Mouse (Mus musculus) gastrocnemius, postnatal 14 days (tissue): ENCODE data around the gene Lonrf2. TPM values are rescaled to one million over a fixed set of nuclear protein-coding genes. Genes with fewer than 3 reads are reported as not detected.
A peak's percentile ranks its signal among the peaks of the same experiment; 100 is the strongest.

Experiments used
- DNase-seq: peaks from one replicate; pipeline ENCODE4 v3.0.0; 2021; ENCODE audit warnings: mixed read lengths
- intact Hi-C: fragments of 180-260 bp; cut with DNase I; formaldehyde crosslinking; loops from one replicate; pipeline ENCODE4 v1.15.1; 2025; ENCODE audit warnings: low total_unique reads
- long read RNA-seq, 2 experiments: library from polyadenylated mRNA; stranded (forward); transcript quantifications; one replicate each; pipeline ENCODE4 v2.0.0; 2021
- total RNA-seq, 2 experiments: library from RNA; stranded (reverse); gene quantifications; 2 replicates each; pipeline ENCODE4 v1.2.3; 2021

The Lonrf2 gene
- under 1 TPM; 0.58 to 0.94 TPM for total RNA-seq
- long read RNA-seq, experiment 1, result 0 reads
- long read RNA-seq, experiment 2, result 0 reads

DNA sequence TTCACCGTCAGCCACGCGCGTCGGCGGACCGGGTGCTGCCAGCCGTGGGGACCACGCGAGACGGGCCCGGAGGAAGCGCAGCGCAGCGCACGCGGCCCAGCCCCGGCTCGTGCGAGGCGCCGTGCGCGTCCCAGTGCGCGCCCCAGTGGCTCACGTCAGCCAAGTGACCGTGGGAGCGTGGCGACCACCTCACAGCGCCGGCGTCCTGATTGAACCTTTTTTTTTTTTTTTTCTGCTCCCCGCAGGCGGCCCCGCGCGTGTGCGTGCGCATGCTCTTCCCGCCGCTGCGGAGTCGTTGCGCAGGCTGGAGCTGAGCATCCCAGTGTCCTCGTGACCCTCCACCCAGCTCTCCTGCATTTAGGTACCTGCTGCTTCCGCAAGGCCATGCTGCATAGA lies at the start of gene Lonrf2:
Gene Lonrf2, minus strand, starts transcription at position 235 of the 396 bp plus-strand sequence.
- intact Hi-C loops, result no loop called here
- no peak for DNase-seq

DNA sequence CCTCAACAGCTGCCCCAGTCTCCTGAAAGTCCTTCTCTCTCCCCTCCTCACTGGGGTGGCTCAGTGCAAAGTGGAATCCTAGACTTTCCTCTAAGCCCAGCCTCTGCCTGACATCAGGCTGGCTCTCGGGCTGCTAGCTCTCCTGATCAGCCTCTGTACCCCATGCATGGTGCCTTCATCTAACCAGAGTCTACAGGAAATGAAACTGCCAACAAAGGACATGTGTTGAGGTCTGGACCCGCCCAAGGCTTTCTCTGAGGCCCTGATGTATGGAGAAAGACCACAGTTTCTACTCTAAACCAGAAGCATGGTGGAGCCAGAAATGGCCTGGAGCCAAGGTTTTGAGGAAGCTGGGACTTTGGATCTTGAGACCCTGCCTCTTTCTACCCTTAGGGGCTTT lies 49.4 kb upstream of the Lonrf2 start:
- intact Hi-C loops, result no loop called here
- DNase-seq, result no peak

DNA sequence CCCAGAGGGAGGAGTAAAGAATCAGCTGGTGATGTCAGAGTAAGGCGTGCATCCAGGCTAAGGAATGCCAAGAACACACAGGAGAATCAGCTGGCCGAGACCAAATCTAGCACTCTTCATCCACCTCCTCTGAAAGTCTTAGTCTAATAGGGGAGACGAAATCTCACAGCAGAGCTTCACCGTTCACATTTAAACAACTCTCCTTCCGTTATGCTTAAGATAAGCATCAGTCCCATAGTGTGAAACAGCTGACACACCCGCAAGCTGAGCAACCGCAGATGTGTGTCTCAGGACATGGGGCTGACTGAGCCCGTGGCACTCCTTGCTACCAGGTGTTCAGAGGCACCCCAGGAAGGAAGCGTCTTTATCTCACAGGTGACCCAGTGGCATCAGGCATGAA lies 47.3 kb upstream of the Lonrf2 start:
- no peak for DNase-seq
- intact Hi-C loops, result no loop called here

DNA sequence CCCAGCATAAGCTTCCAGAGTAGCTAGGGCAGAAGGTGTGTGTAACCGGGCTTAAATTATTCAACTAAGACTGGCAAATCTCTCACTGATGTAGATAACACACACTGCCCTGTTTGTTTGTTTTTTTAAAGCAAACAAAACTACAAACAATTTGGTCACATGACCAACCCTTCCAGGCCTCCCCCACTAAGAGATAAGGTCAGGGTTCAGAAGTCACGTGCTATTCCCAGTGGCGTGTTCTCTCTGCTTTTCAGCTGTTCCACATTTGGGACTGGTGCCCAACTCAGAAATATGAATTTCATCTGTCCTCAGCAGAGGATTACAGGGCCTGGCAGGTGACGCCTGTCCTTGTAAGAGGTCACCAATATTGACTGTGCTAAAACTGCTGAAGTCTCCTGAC lies 46.2 kb upstream of the Lonrf2 start:
- DNase-seq, result no peak
- intact Hi-C loops, result no loop called here

DNA sequence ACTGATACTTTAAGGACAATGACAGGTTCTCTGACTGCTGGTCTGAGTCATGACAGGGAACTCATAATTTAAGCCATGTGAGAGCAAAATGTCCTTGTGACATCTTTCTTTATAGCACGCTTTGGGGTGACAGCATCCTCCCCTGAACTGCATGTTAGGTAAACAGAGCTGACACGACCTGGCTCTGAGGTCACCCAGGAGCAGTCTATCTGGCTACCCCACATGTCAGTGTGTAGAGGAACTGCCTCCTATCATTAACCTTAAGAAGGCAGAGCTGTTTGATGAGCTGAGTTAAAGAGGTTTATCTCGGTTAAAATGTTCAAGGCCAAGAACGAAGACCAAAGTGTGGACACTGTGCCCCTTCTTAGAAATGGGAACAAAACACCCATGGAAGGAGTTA lies 44.9 kb upstream of the Lonrf2 start:
- intact Hi-C loops, result no loop called here

DNA sequence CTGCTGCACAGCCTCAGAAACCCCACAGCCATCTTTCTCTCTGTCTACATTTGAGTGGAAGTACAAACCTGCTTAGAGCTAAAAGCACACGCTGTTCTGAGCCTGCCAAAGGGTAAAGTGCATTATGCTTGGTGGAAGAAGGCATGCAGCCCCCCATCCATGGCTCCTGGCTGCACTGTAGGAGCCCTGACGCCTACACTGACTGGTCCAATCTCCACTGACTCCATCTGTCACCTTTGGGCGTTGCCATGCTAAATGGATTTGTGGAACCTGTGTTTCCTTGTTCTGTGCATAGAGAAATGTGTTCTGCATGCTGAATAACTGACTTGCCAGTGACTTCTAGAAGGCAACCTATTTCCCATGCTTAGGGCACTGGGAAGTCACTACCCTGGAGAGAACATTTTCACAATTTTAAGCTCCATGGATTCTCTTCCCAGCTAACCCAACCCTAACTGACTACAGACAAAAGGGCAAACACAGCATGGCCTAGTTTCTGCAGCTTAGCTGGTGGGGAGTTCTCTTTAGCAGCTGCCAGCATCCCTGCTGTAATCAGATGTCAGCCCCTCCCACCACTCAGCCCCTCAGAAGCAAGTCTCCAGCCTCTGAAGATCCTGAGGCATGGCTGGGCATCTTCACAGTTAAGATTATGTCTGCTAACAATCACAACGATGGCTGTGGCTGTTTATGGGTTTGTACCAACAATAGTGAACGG lies 40.3 kb upstream of the Lonrf2 start:
- intact Hi-C loops, result no loop called here
- no peak for DNase-seq

More for the DNA sequence above, 44.9 kb upstream of the Lonrf2 start:
- DNase-seq, result no peak

DNA sequence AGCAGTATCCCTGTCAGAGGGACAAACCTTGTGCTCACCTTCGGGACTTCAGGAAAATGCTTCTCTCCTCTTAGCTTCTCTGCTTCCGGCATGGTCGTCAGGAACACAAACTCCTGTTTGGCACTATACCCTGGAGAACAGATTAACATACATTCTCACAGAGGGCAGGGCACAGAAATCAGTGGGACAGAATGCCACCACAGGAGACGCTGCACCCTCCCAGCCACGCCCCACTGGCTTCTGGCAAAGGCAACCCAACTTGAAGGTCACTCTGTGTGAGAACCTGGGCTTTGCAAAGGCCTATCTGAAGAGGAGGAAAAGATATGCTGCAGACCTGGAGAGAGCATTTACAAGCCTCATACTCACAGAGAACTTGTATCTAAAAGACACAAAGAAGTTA lies 37.4 kb upstream of the Lonrf2 start:
- no peak for DNase-seq
- intact Hi-C loops, result no loop called here

DNA sequence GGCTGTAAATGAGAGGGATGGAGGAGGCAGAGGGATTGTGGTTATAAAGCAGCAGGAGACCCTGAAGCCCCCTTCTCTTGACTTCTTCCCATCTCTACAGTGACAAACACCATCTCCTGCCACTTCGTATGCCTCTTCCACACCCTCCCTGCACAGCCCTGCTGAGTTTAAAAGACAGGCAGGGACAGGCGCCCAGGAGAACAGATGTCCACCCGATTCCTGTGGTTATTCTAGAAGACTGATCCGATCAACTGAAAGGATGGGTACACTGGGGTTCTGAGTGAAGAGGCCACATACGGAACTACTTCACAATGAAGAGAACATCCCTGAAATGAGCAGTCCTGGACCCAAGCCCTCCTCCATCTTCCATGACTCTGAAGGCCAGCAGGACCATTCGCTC lies 35.3 kb upstream of the Lonrf2 start:
- DNase-seq, result no peak
- intact Hi-C loops, result no loop called here

DNA sequence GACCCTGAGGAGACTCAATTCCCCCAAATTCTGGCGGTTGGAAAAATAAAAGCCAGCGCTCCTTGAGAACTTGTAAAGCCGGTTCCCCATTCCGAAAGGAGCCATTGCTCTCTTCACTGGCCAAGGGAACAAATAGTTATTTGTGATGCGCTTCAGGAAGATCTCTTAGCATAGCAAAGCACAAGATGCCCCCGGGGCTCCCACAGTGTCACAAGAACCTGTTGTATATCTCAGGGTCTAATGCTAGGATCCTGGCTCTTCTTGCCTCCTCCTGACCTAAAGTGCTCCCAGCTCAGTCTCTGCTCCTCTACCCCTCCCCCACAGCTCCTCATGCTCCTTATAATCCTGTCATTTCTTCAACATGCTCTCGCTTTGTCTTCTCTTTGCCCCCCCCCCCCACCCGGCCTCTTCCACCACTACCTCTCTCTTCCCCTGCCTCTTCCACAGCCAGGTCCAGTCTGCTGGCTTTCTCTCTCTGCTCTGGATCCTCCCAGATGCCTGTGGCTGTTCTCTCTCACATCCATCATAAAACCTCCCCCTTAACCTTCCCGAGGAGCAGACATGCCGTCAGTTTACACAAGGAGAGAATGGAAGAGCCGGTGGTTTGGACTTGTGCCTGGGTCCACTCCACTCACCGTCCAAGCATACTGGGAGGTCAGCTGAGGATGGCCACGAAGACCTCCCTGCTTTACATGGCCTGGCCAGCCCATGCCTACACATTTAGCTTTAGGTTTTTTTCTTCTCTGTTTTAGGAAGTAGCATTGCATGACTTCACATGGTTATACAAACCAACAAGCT lies 33.1 kb upstream of the Lonrf2 start:
- no peak for DNase-seq
- intact Hi-C loops, result no loop called here

DNA sequence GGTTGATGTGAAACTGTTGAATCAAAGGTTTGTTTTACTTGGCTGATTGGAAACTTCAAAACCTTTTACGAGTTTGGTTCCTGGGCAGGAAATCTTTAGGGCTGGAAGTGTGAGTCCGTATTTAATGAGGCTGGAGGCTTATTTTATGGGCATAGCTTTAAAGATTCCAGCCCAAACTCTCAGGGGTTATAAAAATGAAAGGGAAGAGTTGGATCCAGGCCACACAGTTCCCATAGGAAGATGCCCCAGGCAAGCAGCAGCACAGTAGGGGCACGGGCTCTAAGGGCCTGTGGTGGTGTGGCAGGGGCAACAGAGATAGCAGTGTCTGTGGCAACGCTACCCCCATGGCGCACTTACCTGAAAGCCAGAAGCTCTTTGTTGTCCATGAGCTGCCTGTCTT lies 29.7 kb upstream of the Lonrf2 start:
- intact Hi-C loops, result no loop called here
- no peak for DNase-seq

DNA sequence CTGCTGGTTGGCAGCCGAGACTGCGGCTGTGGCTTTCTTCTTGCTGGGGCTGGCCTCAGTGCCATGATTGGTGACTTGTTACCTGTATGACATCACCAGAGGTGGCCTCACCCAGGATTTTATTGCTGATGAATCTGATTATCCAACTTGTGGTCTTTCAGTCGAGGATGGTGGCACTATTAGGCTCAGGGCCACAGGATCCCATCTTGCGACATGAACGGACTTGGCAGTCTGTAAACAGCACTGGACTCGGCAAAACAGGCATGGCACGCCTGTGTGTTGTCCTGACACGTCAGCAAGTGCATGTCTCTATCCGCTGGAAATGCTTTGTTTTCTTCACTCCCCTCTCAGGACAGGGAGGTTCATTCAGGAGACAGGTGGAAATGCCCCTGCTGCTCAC lies 27.8 kb upstream of the Lonrf2 start:
- no peak for DNase-seq
- intact Hi-C loops, result no loop called here

DNA sequence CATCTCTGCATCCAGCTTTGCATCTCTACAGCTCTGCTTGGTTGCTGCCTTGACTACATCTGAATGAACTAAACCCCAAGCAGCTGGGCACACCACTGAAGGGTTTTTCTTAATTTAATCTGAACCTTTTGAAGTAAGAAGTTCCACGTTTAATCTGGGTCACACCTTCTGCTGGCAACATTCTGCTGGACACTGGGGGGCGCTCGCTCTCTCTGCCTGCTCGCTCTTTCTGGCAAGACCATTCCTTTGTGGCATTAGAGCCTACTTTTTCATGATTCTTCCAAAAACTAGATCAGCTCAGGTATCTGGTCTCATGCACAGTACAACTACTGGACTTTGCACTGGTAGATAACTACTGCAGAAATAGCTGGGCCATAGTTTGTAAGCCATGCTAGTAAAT lies 25.7 kb upstream of the Lonrf2 start:
- intact Hi-C loops, result no loop called here
- peak; percentile 9 for DNase-seq

DNA sequence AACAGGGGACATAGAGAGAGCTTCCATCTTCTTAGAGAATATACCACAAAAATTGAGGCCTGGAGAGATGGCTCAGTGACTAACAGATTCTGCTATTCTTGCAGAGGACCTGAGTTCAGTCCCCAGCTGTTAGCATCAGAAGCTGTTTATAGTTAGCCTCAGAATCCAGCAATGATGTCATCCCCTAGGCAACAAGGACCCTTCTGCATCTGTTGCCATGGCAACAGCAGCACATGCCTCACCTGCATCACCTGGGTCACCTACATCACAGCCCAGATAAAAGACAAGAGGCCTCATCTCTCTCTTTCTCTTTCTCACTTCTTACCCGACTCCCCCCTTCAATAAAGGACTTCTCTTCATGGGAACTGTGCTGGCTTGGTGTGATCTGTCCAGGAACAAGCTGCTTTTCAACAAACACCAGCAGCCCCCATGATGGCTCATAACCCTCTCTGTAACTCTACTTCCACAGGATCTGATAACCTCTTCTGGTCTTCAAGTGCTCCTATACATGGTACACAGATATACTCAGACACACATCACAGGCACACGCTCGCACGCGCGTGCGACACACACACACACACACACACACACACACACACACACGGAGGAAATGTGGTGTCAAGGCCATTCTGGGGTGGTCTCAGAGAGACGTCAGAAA lies 24.5 kb upstream of the Lonrf2 start:
- no peak for DNase-seq
- intact Hi-C loops, result no loop called here

DNA sequence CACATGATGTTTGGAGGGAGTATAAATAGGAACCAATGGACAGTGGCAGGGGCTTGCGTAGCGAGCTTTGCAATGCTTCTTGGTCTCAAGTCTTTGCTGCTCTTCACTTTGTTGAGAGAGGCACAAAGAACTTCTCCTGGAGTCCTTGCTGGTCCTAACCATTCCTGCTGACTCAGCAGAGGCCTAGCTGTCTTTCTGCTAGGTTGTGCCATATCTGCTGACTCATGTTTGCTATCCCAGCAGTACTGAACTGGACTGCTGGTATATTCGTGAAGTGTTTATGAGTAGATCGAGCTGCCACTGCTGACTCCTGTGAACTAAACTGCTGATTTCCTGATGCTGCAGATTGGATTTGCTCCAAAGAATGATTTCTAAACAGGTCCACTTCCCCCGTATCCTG lies 23.7 kb upstream of the Lonrf2 start:
- intact Hi-C loops, result no loop called here
- no peak for DNase-seq

DNA sequence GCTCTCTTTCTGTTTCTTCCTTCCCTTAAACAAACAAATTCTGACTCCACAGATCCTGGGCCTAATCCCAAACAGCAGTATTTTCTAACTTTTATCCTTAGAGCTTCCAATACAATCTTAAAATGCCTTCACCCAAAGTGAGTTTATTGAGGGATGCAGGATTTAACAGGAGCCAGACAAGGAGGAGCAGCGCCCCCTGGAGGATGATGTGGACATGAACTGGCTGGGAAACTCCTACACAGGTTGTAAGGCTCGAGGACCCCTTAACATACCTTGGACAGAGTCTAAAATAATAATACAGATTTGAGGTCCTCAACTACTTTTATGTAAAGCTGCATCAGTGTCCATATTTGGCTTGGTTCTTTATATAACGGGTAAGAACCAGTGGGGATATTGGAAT lies 19.7 kb upstream of the Lonrf2 start:
- peak; percentile 35 for DNase-seq
- intact Hi-C loops, result no loop called here

DNA sequence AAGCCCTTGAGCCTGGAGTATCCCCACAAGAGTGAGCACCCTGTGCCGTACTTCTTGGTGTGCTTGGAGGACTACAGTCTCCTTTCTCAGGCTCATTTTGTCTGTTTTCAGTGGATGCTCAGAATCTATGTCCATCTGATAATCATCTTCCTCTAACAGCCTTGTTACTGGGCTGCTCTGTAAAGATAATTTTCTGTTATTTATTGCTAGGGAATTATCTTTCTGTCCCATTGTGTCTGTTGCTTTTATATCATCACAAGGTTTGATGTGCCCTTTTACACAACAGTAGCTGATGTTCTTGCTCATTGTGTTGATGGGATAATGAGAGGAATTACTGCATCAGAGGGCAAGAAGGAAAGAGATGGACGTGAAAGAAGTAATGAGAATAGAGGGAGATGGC lies 15.7 kb upstream of the Lonrf2 start:
- intact Hi-C loops, result no loop called here
- DNase-seq, result no peak

DNA sequence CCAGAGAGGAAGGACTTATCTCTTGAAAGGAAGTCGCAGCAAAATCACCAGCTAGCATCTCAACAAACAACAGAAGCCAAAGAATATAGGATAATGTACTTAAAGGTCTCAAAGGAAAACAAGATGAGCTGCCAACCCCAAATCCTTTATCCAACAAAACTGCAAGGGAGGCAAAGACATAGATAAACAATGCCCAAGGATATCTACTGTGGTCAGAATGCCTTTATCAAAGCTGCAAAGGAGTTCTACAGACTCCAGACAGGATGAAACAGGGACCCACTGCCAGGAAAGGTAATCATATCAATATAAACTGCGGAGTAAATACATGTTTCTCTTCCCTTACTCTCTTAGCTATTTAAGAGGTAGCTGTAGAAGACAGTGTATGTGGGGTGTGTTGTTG lies 14.1 kb upstream of the Lonrf2 start:
- intact Hi-C loops, result no loop called here

DNA sequence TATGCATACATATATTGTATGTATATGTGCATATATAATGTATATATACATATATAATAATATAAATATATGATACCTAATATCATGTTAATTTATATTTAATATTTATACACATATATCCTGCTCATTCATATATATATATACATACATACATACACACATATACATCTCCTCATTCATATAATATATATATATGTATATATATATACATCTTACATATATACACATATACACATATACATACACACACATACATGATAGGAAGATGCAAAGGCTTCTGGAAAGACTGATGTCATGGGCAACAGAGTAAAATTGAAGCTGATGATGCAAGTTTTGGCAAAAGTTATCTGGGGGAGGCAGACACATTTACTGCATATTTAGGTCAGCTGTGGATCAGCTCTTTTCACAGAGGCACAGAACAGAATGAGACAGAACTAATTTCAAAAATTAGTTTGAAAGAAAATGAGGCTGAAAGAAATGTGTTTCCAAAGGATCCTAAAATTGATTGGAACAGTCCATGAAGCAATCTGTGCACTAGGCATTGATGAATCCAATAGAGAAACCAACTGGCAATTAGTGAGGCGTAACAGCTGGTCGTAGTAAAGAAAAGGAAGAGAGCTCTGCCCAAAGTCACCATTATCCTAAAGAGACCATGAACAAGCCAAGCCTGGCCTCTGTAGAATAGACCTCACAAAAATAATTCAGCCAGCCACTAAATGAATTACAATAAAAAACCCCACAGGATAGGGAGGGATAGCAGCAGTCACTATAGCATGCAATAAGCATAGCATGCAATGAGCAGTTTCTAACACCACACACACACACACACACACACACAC lies 12.2 kb upstream of the Lonrf2 start:
- DNase-seq, result no peak
- intact Hi-C loops, result no loop called here

More for the DNA sequence above, 14.1 kb upstream of the Lonrf2 start:
- no peak for DNase-seq

DNA sequence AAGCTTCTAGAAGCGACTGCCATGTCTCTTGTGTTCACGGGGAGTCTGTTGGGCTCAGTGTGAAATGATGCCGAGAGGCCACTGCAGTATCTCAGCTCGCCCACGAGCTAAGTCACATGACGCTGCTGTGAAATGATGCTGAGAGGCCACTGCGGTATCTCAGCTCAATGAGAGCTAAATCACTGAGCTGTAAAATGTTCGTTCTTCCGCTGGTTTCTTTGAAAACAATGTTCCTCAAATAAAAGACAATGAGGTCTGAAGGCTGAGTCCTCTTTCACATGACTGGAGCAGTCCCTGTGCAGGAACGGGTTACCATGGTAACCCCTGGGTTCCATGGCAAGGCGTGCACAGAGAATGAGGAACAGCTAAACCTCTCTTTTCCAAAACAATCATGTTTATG lies 11.5 kb upstream of the Lonrf2 start:
- intact Hi-C loops, result no loop called here

DNA sequence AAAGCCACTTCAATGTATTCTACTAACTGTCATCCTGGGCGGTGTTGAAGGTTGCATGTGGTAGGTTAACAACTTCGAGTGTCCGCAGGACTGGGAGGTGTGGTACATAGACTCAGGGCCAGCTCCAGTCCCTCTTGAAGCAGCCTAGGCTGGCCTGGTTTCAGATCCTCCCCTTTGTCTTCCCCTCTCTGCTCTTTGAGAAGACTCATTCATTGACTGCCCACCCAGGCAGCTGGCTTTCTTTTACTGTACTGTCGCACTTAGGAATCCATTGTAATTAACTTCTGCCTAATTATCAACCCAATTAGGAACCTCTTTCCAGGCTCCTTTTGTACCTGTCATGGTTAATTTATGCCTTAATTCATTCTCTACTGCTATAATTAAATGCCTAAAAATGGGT lies 6.8 kb upstream of the Lonrf2 start:
- intact Hi-C loops, result no loop called here
- DNase-seq, result no peak

More for the DNA sequence above, 11.5 kb upstream of the Lonrf2 start:
- no peak for DNase-seq
